Mouse (Mus musculus): ENCODE results near the gene Syn3.
"Not testable (repeated sequence)": the region's sequence is repeated elsewhere in the genome, so short reads cannot be mapped to it uniquely, and the experiment has no call there.

The Syn3 gene

GRCm38 (mm10) chr10:86498673-86499391, at the start of gene Syn3:
Syn3 (minus strand) TSS chr10:86498896.
- DNase-seq (ENCODE audit: low read depth, low spot score), result no peak

- not testable (repeated sequence) for DNase-seq (ENCODE audit: low read depth, low spot score)
Observed at GRCm38 (mm10) chr10:86526357-86526874, 27.7 kb upstream of the Syn3 start.

GRCm38 (mm10) chr10:86513801-86514200, 15.1 kb upstream of the Syn3 start:
- no peak for DNase-seq (ENCODE audit: low read depth, low spot score)

- no peak for DNase-seq (ENCODE audit: low read depth, low spot score)
Observed at GRCm38 (mm10) chr10:86510941-86511340, 12.2 kb upstream of the Syn3 start.

GRCm38 (mm10) chr10:86502063-86502462, 3.4 kb upstream of the Syn3 start:
- DNase-seq (ENCODE audit: low read depth, low spot score), result no peak

GRCm38 (mm10) chr10:86498051-86498672, 534 bp downstream of the Syn3 start:
- DNase-seq (ENCODE audit: low read depth, low spot score), result no peak

GRCm38 (mm10) chr10:86495851-86496250, 2.8 kb downstream of the Syn3 start:
- no peak for DNase-seq (ENCODE audit: low read depth, low spot score)

GRCm38 (mm10) chr10:86493140-86493539, 5.6 kb downstream of the Syn3 start:
- no peak for DNase-seq (ENCODE audit: low read depth, low spot score)

GRCm38 (mm10) chr10:86492089-86492907, 6.4 kb downstream of the Syn3 start:
- no peak for DNase-seq (ENCODE audit: low read depth, low spot score)

- DNase-seq (ENCODE audit: low read depth, low spot score), result no peak
Observed at GRCm38 (mm10) chr10:86491316-86492088, 7.2 kb downstream of the Syn3 start.

GRCm38 (mm10) chr10:86488544-86488943, 10.2 kb downstream of the Syn3 start:
- DNase-seq (ENCODE audit: low read depth, low spot score), result no peak

GRCm38 (mm10) chr10:86485971-86486370, 12.7 kb downstream of the Syn3 start:
- no peak for DNase-seq (ENCODE audit: low read depth, low spot score)

- peak; percentile 12 for DNase-seq (ENCODE audit: low read depth, low spot score)
Observed at GRCm38 (mm10) chr10:86483968-86484367, 14.7 kb downstream of the Syn3 start.

GRCm38 (mm10) chr10:86482496-86482895, 16.2 kb downstream of the Syn3 start:
- DNase-seq (ENCODE audit: low read depth, low spot score), result no peak

GRCm38 (mm10) chr10:86480711-86481110, 18.0 kb downstream of the Syn3 start:
- no peak for DNase-seq (ENCODE audit: low read depth, low spot score)

- DNase-seq (ENCODE audit: low read depth, low spot score), result no peak
Observed at GRCm38 (mm10) chr10:86479718-86480121, 19.0 kb downstream of the Syn3 start.

GRCm38 (mm10) chr10:86476720-86477119, 22.0 kb downstream of the Syn3 start:
- DNase-seq (ENCODE audit: low read depth, low spot score), result no peak

GRCm38 (mm10) chr10:86475270-86475669, 23.4 kb downstream of the Syn3 start:
- DNase-seq (ENCODE audit: low read depth, low spot score), result no peak

- no peak for DNase-seq (ENCODE audit: low read depth, low spot score)
Observed at GRCm38 (mm10) chr10:86474176-86475154, 24.2 kb downstream of the Syn3 start.

- peak; percentile 17 for DNase-seq (ENCODE audit: low read depth, low spot score)
Observed at GRCm38 (mm10) chr10:86473637-86474154, 25.0 kb downstream of the Syn3 start.

All from c-Kit-negative CD71-positive TER-119-positive erythroid progenitor cells, embryonic 14.5 days (primary cell).